Mouse (Mus musculus) left cerebral cortex, adult 11 months (tissue): Measurements from ENCODE around the gene Gse1.
A peak's percentile ranks its signal among the peaks of the same experiment; 100 is the strongest.

ENCODE experiments used
- DNase-seq: peaks from one replicate; pipeline ENCODE4 v3.0.0; 2022; ENCODE audit warnings: low spot score

Gse1 gene

DNA sequence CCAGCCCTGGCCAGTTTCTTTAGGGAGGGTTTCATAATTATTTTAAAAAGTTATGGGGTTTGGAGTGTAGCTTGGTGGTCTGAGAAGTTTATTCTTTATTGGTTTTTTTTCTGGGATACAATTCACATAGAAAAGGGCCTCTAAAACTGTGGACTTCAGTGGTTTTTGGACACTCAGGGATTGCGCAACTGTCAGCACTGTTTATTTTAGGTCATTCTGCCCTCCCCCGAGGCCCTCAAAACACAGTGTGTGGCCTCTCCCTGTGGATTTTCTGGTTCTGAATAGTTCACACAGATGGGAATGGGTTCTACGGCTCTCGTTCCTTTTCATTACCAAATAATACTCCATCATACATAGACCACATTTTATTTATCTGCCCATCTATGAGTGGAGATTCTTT, 15.0 kb downstream of the Gse1 start:
- no peak for DNase-seq

DNA sequence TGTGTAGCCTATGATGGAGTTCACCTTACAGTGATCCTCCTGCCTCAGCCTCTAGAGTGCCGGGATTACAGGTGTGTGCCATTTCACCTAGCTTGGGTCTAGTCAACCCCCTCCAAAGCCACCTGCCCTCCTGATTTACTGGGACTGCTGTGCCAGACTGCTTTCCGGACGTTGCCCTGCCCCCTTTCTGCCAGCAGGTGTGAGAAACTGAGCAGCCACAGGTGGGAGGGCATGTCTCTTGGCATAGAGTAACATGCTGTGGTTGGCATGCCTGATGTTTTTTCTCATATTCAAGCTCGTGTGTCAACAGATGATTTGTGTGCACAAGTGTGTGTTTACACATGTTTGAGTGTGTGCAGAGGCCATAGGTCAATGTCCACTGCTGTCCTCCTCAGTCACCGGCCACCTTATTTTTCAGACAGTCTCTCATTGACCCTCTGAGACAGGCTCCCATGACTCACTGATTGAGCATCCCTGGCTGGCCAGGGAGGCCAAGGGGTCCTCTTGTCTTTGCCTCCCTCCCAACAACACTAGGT, 15.7 kb downstream of the Gse1 start:
- no peak for DNase-seq

DNA sequence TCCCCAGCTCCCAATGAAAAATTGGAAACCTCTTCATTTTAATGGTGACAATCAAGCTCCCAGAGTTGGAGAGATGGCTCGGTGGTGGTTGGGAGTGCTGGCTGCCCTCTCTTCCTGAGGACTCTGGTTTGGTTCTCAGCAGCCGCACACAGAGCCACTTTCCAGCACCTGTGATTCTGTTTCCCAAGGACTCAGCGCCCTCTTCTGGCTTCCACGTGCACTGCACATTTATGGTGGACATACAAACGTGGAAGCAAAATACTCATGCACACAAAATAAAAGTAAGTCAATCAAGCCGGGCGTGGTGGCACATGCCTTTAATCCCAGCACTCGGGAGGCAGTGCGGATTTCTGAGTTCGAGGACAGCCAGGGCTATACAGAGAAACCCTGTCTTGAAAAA, 16.3 kb downstream of the Gse1 start:
- no peak for DNase-seq

DNA sequence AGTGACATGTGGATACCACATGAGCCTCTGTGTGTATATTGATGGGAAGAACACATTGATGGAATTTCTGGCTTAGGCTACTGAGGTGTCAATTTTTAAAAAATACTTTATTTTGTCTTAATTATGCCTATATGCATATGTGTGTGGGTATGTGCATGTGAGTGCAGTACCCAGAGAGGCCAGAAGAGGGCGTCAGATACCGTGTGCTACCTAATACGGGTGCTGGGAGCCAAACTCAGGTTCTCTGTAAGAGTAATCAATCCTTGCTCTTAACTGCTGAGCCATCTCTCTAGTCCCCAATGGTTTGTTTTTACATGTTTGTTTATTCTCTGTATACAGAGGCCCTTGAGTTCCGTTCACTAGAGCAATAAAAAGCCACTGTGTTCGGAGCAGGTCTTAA, 19.4 kb downstream of the Gse1 start:
- no peak for DNase-seq

DNA sequence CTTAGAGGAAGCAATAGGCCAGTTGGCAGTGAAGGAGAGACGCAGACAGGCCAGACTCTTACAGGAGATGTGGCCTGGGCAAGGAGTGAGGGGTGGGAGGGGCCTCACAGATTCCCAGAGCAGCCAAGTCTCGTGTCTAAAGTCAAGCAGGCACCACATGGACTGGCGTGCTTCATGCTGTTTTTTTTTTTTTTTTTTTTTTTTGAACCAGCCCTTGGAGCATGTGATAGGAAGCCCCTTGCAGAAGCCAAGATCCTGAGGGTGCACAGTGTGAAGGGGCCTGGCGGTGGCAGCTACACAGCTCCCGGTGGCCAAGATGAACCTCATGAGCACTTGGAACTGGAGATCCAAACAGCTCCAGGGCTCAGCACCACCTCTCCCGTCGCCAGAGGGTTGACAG, 19.8 kb downstream of the Gse1 start:
- no peak for DNase-seq

DNA sequence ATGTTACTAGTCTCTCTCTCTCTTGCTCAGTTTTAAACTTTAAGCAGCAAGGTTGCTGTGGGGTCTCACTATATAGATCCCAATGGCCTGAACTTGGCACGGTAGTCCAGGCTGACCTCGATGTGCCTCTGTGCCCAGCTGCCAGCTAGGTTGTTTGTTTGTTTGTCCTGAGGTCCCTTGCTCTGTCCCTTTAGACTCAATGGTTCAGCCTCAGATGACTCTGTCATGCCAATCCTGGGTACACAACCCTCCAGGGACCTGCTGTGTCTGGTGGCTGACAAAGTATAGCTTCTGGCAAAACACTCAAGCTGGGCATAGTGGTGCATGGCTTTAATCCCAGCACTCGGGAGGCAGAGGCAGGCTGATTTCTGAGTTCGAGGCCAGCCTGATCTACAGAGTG, 20.2 kb downstream of the Gse1 start:
- no peak for DNase-seq

DNA sequence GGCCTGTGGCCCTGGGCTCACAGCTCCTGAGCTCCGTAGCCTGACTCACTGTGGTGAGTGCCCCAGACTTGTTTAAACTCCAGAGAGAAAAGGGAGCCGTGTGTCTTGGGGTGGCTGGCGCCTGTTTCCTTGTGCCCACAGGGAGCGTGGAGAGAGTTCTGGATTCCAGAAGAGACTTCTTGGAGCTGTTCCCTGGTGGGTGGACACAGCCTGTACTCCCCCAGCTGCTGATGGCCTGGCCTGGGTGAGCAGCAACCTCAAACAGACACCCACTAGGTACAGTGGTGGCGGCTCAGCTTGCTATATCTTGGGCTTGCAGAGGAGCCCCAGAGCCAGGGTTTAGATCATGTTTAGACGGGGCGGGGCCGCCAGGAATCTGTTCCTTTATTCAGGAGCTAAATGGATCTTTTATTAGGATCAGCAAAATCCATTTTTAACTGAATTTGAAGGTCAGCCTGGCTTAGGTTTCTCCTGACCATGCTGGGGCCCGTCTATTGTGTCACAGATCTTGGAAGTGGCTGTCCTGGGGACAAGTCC, 21.6 kb downstream of the Gse1 start:
- DNase-seq: no peak

DNA sequence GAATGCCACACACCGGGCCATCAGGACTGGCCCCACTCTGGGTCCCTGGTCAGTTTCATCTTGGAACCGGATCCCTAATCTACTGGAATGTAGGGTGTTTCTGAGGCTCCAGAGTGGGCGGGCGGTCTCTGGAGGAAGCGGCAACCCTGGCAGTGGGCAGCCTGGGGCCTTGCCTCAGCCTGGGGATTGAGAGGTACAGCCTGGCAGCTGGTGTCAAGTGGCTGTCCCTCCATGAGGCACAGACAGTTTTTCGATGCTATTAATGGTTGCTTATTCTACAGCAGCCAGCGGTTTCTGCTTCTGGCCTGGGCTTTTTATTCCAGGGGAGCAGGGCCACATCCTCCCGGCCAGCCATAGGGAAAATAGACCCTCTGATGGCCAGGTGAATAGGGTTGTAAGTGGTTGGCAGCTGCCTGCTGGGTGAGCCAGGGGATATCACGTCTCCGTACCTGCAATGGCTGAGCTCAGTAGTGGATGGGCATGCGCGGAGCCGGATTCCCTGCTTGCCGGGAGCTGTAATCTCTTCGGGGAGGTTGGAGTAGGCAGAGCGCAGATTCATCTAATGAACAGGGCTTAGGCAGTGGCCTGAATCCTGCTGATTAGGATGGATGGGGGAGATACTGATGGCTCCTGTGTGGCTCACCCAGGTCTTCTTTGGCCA, 22.6 kb downstream of the Gse1 start:
- no peak for DNase-seq

DNA sequence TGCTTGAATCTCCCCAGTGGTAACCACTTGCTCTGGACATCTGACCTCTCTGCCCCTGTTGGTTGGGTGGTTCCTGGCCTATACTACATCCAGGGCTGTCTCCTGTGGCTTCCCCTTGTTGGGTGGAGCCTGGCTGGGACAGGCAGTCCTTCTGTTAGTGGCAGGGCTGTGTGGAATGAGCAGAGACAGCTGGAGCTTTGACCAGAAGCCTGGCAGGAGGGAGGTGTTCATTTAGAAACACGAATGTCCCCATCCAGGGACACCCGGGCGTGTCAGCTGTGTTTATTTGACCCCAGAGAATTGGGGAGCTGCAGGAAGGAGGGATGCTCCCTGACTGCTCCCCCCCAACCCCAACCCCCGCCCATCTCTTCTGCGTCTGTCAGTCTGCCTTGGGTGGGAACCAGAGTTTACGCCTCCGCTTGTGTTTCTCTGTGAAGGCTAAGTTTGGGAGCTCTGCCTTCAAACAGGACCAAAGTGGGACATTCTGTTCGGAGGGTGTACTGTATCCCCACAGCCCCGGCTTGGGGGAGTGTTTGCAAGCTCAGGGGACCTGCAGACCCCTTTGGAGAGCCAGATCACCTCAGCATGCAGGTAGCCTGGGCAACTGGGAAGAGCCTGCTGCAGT, 23.3 kb downstream of the Gse1 start:
- no peak for DNase-seq

DNA sequence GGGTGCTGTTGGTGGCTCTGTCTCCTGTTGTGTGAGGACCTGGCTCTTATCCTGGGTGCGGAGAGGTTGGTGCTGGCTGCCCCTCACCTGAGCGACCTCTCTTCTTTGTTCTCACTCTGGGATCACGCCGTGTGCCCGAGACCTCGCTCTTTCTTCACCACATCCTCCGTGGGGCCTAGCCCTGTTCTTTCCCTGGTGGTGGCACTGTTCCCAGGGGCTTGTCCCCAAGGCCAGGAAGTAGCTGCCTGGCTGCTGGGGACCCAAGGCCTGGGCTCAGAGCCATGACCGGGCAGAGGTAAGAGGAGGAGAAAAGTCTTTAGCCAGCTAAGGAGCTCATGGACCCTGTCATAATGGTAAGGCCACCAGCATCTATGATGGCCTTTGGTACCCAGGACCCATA, 25.4 kb downstream of the Gse1 start:
- no peak for DNase-seq

DNA sequence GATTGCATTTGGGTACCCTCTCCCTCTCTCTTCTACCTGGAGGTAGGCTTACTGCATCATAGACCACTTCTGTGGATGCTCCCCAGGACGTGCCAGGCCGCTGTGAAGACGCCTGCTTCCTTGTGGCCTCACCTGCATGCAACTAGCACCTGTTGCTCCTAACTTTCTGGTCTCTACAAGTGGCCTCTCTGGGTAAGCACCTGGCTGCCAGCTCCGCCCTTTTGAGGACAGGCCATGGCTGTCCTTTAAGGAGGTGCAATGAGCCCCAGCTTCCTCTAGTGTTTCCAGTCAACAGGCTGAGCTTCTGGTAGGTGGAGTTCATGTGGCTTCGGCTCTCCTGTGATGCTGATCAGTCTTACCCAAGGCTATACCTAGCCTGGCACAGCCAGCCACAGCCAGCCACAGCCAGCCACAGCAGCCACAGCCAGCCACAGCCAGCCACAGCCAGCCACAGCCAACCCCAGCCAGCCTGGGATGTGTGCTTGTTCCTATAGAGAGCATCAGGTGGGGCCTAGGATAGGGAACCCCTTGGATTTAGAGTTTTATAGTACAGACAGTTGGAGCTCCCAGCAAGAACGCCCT, 27.2 kb downstream of the Gse1 start:
- DNase-seq: no peak

DNA sequence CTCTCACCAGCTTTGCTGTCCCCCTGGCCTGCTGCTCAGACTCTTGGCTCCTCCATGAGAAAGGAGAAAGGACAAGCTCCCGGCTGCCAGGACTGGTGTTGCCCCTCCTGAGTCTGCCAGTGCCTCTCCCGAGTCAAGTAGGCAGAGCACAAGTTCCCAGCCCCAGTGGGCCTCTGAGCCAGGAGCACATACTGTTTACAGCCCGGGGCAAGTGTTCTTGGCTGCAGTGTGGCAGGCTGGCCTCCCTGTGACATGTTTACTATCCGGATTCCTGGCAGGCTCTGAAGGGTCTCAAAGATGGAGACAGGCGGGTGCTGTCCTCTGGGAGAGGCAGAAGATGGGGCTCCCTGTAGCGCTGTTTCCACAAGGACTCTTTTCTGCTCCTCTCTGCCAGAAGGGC, 28.7 kb downstream of the Gse1 start:
- no peak for DNase-seq

DNA sequence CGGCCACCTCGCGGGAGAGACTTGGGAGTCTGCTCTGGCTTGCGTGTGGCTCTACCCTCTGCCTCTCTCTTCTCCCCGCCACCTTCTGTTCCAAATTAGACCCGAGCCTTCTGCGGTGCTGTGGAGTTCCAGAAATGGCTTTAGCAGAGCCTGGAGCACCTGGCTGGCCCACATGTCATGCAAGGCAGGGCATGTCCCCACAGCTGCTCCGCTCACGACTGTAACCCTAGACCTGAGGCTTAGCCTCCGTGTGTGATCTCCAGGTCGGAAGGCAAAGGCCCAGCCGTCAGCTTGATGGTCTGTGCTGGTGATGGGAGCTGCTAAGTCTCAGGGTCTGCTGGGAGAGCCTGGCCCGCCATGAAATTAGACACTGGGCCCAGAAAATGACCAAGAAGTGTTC, 30.9 kb downstream of the Gse1 start:
- no peak for DNase-seq

DNA sequence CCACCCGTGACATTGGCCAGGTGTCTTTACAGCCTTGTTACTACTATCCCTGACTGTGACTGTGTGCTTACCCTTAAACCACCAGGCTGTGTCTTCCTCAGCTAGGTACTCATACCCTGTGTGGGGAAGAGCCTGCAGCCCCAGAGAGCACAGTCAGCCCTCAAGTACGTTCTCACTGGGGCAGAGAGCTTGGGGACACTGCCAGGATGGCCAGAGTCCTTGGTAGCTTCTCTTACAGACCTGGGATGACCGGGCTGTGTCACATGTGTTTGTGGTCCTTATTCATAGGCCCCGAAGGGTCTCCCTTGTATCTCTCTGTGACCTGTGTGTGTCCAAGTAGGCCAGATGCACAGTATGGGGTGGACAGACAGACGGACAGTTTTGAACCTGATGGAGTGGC, 32.4 kb downstream of the Gse1 start:
- DNase-seq: no peak

DNA sequence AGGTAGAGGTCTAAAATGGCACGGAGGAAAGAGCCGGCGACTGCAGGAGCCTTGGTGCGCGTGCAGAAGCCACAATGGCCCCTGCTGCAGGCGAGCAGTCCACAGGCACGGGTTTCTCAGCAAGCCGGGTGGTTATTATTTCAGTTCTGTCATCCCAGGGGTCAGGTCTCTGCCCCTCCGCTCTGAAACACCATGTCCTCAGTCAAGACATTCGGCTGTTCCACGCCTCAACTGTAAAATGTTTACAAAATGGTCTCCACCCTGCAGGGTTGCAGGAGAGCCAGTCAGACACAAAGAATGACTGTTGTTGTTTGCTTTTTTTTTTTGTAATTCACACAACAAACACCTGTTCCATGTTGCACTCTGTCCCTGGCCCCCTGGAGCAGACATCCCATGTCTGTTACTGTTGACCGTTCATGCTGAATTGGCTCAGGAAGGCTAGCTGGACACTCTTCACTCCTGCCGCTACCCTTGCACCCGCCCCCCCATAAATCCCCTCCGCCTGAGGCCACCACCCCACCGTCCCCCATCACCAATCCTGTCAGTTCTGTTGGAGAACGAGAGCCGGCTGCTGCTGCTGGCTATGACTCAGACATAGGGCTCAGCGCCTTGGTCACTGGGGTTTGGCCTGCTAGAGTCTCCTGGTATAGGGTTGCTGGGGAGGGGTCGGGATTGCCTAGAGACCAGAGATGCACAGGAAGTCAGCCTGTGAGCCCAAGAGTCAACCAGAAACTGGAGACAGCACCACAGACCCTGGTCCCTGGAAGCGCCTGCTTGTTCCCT, 33.3 kb downstream of the Gse1 start:
- DNase-seq: no peak

DNA sequence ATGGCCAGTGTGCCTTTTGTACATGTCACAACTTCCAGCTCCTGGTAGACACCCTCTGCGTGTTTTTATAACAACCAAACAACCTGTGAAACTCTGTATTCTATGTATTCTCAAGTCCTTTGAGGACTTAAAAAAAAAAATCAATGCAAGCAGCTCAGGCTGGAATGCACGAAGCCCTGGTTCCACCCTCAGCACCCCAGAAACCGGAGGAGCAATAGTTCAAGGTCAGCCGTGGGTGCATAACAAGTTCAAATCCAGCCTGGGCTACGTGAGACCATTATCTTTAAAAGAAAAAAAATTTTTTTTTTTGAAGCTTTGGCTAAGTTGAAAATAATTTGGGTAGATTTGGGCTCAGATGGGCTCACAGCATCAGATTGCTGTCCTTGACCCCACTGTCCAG, 35.6 kb downstream of the Gse1 start:
- no peak for DNase-seq

DNA sequence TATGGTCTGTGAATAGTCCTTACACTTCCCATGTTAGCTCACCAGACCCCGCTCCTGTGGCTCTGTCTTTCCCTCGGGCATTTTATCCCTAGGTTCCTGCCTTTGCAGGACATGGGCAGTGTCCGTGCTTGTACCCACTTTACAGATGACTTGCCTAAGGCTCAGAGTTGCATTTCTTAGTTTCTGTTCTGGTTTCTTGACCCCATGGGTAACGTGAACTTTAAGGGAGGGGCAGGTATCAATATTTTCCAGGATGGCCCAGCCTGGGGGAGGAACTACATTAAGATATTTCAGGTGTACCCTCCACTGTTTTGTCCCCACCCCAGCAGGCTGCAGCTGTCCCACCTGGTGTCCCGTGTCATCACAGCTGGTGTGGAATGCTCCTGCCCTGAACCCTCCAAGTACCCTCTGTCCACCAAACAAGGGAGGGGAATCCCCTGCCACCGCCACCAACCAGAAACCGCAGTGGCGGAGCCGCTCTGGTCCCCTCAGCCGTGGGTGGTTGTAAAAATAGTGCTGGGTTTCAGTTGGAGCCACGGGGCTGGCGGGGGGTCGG, 36.2 kb downstream of the Gse1 start:
- DNase-seq: no peak

DNA sequence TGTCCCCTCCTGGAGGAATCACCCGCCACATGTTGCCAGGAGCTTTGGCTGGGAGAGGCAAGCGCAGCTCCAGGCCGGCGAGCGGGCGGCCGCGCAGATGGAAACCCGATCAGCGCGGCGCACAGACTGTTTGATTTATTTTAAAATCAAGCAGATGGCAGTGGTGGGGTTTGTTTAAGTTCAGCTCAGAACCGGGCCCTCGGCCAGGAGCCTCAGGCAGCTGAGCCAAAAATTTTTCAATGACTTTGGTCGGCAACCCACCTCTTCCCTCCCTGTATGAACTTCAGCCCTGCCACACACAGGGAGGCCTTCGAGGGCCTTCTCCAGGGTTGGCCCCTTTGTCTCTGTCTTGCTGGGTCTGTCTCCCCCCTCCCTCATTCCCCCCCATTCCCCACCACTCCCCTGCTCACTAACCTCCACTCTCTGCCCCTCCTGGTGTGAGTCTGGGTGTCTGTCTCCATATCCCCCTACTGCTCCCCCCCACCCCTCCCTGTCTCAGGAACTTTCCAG, 36.7 kb downstream of the Gse1 start:
- DNase-seq: peak; percentile 67

DNA sequence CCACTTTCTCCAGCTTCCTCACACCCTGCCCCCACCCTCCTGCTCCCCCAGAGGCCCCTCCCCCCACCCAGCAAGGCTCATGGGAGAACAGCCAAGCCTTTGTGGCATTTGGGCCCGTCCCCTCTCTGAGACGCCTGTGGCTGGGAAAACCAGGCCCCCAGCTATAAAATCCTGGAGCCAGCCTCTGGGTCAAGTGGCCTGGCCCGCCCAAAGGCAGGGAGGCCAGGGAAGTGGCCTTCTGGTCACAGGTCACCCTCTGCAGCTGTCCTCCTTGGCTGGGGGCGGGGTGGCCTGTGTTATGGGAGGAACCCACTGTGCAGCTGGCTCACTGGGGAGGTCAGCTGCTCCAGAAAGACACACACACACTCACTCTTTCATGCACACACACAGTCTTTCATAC, 37.2 kb downstream of the Gse1 start:
- no peak for DNase-seq

DNA sequence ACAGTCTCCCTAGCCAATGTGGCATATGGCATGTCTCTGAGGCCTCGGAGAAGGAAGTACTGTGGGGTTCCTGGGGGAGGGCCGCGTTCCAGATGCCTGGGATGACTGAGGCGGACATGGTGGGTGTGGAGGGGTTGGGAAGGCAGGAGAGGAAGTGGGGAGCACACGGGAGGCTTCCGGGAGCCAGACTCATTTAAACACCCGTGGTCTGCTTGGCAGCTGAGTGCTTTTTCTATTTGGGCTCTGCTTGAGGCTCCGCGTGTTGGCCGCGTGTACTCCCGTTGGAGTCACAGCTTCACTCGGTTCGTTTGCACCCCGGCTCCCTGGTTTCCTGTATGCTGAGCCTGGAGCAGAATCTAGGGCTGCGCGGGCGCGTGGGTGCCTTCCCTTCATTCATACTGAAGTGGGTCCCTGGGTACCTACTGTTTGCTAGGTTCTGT, 40.3 kb downstream of the Gse1 start:
- DNase-seq: no peak

DNA sequence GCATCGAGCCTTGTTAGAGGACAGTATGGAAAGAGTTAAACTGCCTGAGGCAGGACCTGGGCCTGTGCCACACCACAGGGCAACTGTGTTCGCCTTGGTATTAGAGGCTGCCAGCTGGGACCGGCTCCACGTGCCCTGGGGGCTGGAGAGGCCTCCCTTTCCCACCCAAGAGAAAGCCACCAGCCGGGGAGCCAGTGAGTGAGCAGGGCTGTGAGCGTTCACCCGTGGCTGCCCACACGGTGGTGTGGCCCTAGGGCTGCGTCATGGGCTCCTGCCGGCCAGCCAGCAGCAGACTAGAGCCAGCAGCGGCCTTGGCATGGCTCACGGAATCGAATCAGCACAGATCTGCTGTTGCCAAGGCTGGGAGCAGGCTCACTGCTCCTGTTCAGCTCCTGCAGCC, 42.2 kb downstream of the Gse1 start:
- no peak for DNase-seq

DNA sequence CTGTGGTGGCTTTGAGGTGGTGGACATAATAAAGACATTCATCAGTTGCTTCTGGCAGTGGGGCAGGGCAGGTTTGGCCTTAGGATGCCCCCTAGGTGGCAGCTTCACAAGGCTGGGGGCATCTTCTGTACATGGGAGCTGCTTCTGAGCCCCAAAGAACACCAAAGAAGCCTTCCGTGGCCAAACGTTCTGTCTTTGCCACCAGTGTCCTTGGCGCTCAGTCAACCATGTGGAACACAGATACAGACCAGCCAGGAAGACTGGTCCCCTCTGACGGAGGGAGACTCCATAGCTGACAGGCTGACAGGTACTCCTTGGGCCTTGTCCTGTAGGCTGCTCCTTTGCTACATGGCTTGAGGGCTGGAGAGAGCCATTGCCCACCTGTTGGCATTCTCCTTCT, 45.2 kb downstream of the Gse1 start:
- no peak for DNase-seq
